Mouse (Mus musculus) kidney, embryonic 14.5 days (tissue): ENCODE results near the gene Orm3. TPM values are rescaled to one million over a fixed set of nuclear protein-coding genes. Genes with fewer than 3 reads are reported as not detected.

Source experiments
- ATAC-seq: fragments of 200-750 bp; cut with Nextera tagmentation; 2 replicates; pipeline ENCODE4 v1.8.0; 2017; ENCODE audit warnings: moderate number of reproducible peaks, mild to moderate bottlenecking, moderate TSS enrichment, moderate library complexity; ENCODE audit not compliant: low FRiP score, low TSS enrichment
- H3K27ac ChIP-seq: fragments of 300-500 bp; sonication (generic); 2 replicates; pipeline ENCODE4 v1.5.1; 2014; ENCODE audit warnings: low read depth, mild to moderate bottlenecking, low read length, moderate library complexity, mixed read lengths
- H3K27me3 ChIP-seq: fragments of 300-500 bp; sonication (generic); 2 replicates; pipeline ENCODE4 v1.6.1; 2014; ENCODE audit warnings: mild to moderate bottlenecking, low read length; ENCODE audit not compliant: control insufficient read depth, insufficient read depth
- H3K36me3 ChIP-seq: fragments of 300-500 bp; sonication (generic); 2 replicates; pipeline ENCODE4 v1.6.1; 2014; ENCODE audit warnings: low read length, mixed read lengths; ENCODE audit not compliant: control insufficient read depth, insufficient read depth
- H3K4me1 ChIP-seq: fragments of 300-500 bp; sonication (generic); 2 replicates; pipeline ENCODE4 v1.6.1; 2014; ENCODE audit warnings: low read length, mixed read lengths; ENCODE audit not compliant: control insufficient read depth, insufficient read depth
- H3K4me2 ChIP-seq: fragments of 300-500 bp; sonication (generic); replicated peaks from 2 replicates; pipeline ENCODE4 v1.6.1; 2014; ENCODE audit warnings: low read depth, mild to moderate bottlenecking, low read length
- H3K4me3 ChIP-seq: fragments of 300-500 bp; sonication (generic); 2 replicates; pipeline ENCODE4 v1.5.1; 2014; ENCODE audit warnings: mild to moderate bottlenecking, low read length
- H3K9ac ChIP-seq: fragments of 300-500 bp; sonication (generic); 2 replicates; pipeline ENCODE4 v1.6.1; 2014; ENCODE audit warnings: low read depth, mild to moderate bottlenecking, low read length, moderate library complexity
- H3K9me3 ChIP-seq: fragments of 300-500 bp; sonication (generic); 2 replicates; pipeline ENCODE4 v1.6.1; 2016; ENCODE audit warnings: low read length; ENCODE audit not compliant: control insufficient read depth
- WGBS: fragments of 180-500 bp; shearing (Covaris S2); extraction: QIAGEN DNeasy Blood & Tissue Kit; methylation state at CpG from one replicate; pipeline ENCODE4 v1.1.7; 2014; 5-methylcytosine and 5-hydroxymethylcytosine counted together
- polyA plus RNA-seq: library from polyadenylated mRNA; unstranded; fragments of >200 nt; fragmentation: Nextera tagmentation; extraction: Ambion mirVana; gene quantifications from 2 replicates; pipeline ENCODE4 v1.2.1, GENCODE M21; 2014

Orm3 gene
- polyA plus RNA-seq, 1 experiment from 2014 or later = not detected

DNA sequence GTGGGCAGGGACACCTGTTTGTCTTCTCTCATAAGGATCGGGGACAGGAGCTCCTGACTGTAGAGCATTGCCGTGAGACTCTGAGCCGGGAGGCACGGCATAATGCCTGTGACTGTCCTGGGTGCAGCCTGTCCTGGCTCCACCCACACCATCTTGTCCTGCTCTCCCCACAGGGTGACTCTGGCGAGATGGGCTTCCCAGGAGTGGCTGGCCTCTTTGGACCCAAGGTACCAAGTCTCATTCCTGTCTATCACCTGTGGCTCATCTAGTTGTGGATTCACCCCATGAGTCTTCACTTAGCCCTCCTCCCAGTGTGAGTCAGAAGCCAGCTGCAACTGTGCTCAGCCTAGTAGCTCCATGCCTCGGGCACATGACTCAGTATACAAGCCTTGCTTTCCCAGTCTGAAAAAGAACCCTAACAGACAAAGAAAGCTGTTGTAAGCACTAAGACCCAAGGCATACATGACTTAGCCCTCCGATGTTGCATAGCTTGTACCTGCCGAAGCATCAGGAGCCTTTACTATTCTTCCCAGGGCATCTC, 32.6 kb upstream of the Orm3 start:
- H3K4me3 ChIP-seq = no peak overlapping the region
- H3K4me1 ChIP-seq = no peaks in the 10 kb centered on the region
- peaks cover 30% of the 10 kb centered on the region for H3K36me3 ChIP-seq
- no peak for ATAC-seq
- no peaks in the 10 kb centered on the region for H3K9me3 ChIP-seq
- no peak overlapping the region for H3K27ac ChIP-seq
- no peak overlapping the region for H3K9ac ChIP-seq
- no peak overlapping the region for H3K4me2 ChIP-seq
- WGBS = 84% methylated on average over 8 of the region's 8 CpGs
- H3K27me3 ChIP-seq = no peaks in the 10 kb centered on the region

DNA sequence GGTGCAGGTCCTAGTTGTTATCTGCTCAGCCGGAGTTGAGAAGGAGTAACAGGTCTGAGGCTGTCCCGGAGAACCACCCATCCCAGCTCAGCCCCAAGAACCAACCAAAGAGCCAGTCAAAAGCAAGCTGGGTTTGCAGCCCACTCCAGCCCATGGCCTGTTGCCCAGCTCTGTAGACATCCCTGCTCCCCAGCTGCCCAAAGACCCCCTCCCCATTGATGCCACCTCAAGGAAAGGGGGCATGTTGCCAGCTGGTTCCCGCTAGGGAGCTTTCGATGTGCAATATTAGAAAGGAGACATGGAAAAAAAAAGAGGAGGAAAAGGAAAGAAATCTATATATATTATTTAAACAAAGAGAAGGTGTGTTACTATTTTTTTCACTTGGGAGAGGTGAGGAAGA, 22.6 kb upstream of the Orm3 start:
- Histone ChIP-seq H3K4me1 (no peaks in the 10 kb centered on the region), H3K27ac (no peak overlapping the region), H3K4me3 (no peak overlapping the region), H3K36me3 (peaks cover 3% of the 10 kb centered on the region; the same call in 1 of the 2 replicates), H3K27me3 (no peaks in the 10 kb centered on the region), H3K9me3 (0 out of 2 replicates have a peak, but pooled peaks cover 2% of the 10 kb centered on the region), H3K9ac (no peak overlapping the region), H3K4me2 (no peak overlapping the region)
- ATAC-seq = no peak
- WGBS = 97% methylated on average over 4 of the region's 4 CpGs

DNA sequence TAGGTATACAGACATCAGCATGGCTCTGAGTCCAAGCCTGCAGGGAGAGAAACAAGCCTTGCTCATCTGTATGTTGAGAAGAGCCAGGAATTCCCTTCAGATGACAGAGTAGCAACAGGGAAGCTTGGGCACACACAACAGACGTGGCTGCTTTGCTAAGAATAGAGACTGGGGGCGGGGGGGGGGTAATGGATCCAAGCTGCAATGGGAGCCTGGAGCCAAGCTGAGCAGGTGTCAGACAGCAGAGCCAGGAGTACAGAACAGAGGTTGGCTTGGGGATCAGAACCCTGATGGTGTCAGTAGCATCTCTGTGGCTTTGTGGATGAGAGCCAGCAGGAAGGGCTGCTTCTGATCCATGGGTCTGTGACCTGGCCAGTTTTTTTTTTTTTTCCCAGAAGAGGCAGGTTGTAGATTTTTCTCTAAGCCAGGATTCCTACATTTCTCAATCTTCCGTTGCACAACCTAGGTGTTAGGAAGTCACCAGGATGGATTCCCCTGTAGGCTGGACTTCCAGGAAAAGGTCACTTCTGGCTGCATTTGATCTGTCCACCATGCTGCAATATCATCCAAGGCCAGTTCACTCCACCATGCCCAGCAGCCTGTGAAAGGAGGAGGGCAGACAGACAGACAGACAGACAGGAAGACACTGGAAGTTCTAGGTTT, 17.4 kb upstream of the Orm3 start:
- Histone ChIP-seq H3K27ac (no peak overlapping the region), H3K4me3 (no peak overlapping the region), H3K4me1 (no peaks in the 10 kb centered on the region), H3K27me3 (no peaks in the 10 kb centered on the region), H3K4me2 (no peak overlapping the region), H3K36me3 (no peaks in the 10 kb centered on the region), H3K9ac (no peak overlapping the region), H3K9me3 (no peaks in the 10 kb centered on the region)
- no peak for ATAC-seq
- WGBS = 62% methylated on average over 3 of the region's 3 CpGs

DNA sequence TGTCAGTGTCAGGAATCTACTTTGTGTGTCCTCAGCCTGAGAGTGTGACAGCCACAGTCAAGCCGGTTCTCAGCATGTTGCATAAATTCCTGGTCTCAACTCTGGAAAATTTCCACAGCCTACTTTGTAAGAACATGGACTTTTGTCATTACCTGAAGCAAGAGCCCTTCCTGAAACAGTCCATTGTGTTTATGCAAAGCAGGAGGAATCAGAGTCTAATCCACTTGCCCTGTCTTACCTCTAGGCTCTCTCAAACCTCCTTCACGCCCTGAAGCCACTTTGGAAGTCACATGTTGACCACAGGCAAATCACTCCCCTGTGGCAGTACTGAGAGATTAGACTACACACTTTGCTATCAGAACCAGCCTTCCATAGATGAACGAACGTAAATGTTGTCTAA, 13.5 kb upstream of the Orm3 start:
- WGBS = 63% methylated on average over 4 of the region's 4 CpGs
- no peak for ATAC-seq
- H3K27ac ChIP-seq = no peak overlapping the region
- no peaks in the 10 kb centered on the region for H3K27me3 ChIP-seq
- H3K9ac ChIP-seq = no peak overlapping the region
- H3K4me3 ChIP-seq = no peak overlapping the region
- no peaks in the 10 kb centered on the region for H3K9me3 ChIP-seq
- no peaks in the 10 kb centered on the region for H3K4me1 ChIP-seq
- no peaks in the 10 kb centered on the region for H3K36me3 ChIP-seq
- no peak overlapping the region for H3K4me2 ChIP-seq

- Histone ChIP-seq H3K9ac (no peak overlapping the region), H3K27ac (no peak overlapping the region), H3K4me2 (no peak overlapping the region), H3K4me1 (no peaks in the 10 kb centered on the region), H3K36me3 (no peaks in the 10 kb centered on the region), H3K9me3 (no peaks in the 10 kb centered on the region), H3K27me3 (no peaks in the 10 kb centered on the region), H3K4me3 (no peak overlapping the region)
- WGBS = 61% methylated on average over 3 of the region's 3 CpGs
- ATAC-seq = no peak
Measured at GRCm38 (mm10) chr4:63343608-63344007, 12.4 kb upstream of the Orm3 start.

DNA sequence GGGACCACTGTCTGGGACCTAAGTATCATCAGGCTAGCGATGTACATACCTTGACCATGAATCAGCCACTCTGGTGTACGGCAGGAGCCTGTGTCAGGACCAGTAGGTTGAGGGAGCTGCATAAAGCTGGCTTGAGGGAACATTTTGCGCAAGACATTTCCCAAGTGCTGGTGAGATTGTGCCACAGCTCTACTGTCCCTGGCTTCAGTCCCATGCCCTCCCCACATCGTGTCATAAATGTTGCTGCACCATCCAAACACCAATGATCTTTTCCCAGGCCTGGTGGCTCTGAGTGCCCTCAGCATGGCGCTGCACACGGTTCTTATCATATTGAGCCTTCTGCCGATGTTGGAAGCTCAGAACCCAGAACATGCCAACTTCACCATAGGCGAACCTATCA, 11.7 kb upstream of the Orm3 start, which contains the start of gene Orm1:
Gene Orm1 (plus strand): TSS at position 266 of the 400 bp plus-strand sequence.
- H3K4me3 ChIP-seq = no peak within 1 kb of the TSS
- 88% methylated on average over 8 of the region's 8 CpGs for WGBS
- H3K36me3 ChIP-seq = no peaks in the 10 kb centered on the region
- H3K9me3 ChIP-seq = no peaks in the 10 kb centered on the region
- no peak for ATAC-seq
- no peak within 1 kb of the TSS for H3K4me2 ChIP-seq
- H3K4me1 ChIP-seq = no peaks in the 10 kb centered on the region
- H3K27me3 ChIP-seq = no peaks in the 10 kb centered on the region
- no peak within 1 kb of the TSS for H3K27ac ChIP-seq
- H3K9ac ChIP-seq = no peak within 1 kb of the TSS

DNA sequence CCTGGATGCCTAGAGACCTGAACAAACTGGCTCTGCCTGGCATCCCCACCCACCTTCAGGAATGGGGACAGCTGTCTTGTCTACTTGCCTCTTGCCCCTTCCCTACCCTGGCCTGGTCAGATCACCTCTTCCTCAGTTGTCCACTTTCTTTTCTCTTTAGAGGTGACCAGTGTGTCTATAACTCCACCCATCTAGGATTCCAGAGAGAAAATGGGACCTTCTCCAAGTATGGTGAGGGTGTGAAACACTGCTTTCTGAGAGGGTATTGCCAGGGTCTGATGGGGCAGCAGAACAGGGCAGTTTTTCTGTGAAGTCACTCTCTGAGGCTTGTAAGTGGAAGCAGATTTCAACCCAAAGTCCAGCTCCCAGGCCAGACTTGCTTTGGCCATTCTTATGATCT, 10.7 kb upstream of the Orm3 start:
- no peak overlapping the region for H3K9ac ChIP-seq
- no peak overlapping the region for H3K27ac ChIP-seq
- H3K9me3 ChIP-seq = no peaks in the 10 kb centered on the region
- H3K36me3 ChIP-seq = no peaks in the 10 kb centered on the region
- H3K4me2 ChIP-seq = no peak overlapping the region
- ATAC-seq = no peak
- H3K4me3 ChIP-seq = no peak overlapping the region
- H3K4me1 ChIP-seq = no peaks in the 10 kb centered on the region
- H3K27me3 ChIP-seq = no peaks in the 10 kb centered on the region

DNA sequence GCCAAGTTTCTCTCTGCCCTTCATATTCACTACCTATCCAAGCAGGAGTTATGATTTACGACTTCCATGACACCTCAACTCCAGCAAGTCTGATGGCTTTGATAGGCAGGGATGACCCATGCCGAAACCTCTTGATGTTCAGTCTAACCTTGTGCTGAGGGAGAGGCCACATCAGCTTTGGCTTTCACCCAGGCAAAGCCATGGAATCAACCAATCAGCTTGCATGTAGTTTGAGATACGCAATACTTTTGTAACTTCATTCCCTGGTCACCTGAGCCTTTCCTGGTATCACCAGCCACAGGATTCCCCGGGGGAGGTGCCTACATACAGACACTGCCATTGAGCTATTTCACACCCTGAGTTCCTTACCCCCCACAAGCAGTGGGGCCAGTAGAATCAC, 9.3 kb upstream of the Orm3 start:
- ATAC-seq = no peak
- no peak overlapping the region for H3K4me3 ChIP-seq
- no peak overlapping the region for H3K9ac ChIP-seq
- H3K9me3 ChIP-seq = no peaks in the 10 kb centered on the region
- WGBS = 83% methylated on average over 4 of the region's 4 CpGs
- H3K27me3 ChIP-seq = no peaks in the 10 kb centered on the region
- no peaks in the 10 kb centered on the region for H3K36me3 ChIP-seq
- H3K4me1 ChIP-seq = no peaks in the 10 kb centered on the region
- no peak overlapping the region for H3K4me2 ChIP-seq
- no peak overlapping the region for H3K27ac ChIP-seq

DNA sequence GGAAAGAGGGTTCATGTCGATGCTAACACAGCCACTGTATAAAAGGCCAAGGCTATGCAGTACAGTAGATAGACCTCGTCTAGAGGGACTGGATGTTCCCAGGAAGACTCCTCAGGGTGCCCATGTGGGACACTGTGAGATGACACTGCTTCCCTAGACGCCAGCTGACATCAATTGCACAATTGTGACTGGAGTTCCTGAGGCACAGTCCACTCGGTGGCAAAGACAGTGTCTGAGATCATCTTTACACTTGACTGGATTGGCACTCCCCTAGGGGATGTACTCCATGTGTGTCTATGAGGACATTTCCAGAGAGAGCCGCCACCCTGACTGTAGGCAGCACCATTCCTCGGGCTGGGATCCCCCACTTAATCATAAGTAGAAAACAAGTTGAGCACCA, 7.4 kb upstream of the Orm3 start:
- Histone ChIP-seq H3K9me3 (no peaks in the 10 kb centered on the region), H3K27ac (no peak overlapping the region), H3K27me3 (no peaks in the 10 kb centered on the region), H3K4me1 (no peaks in the 10 kb centered on the region), H3K9ac (no peak overlapping the region), H3K36me3 (no peaks in the 10 kb centered on the region), H3K4me2 (no peak overlapping the region), H3K4me3 (no peak overlapping the region)
- 68% methylated on average over 6 of the region's 6 CpGs for WGBS
- ATAC-seq = no peak
